Mouse (Mus musculus) central nervous system, embryonic 18 days (tissue): ENCODE results near the gene Card14. TPM values are rescaled to one million over a fixed set of nuclear protein-coding genes. Genes with fewer than 3 reads are reported as not detected.

Experiments
- polyA plus RNA-seq: library from polyadenylated mRNA; depleted of rRNA; stranded (reverse); fragments of >200 nt; gene quantifications from 2 replicates; pipeline ENCODE4 v1.2.3, GENCODE M21; 2012; rRNA removed

Card14 gene
- polyA plus RNA-seq, result 0.51 and 0.65 TPM in 2 replicates

DNA sequence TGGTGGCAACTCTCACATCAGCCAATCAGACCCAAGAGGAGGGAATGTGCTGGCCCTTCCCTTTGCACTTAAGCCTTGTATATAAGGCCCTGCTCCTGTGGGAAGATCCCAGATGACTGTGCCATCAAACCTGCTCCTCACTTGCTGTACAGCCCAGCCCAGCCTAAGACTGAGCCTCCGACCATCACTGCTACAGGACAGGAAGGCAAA is at the start of gene Card14:
Gene Card14 (plus strand): TSS at position 111 of the 210 bp plus-strand sequence.

DNA sequence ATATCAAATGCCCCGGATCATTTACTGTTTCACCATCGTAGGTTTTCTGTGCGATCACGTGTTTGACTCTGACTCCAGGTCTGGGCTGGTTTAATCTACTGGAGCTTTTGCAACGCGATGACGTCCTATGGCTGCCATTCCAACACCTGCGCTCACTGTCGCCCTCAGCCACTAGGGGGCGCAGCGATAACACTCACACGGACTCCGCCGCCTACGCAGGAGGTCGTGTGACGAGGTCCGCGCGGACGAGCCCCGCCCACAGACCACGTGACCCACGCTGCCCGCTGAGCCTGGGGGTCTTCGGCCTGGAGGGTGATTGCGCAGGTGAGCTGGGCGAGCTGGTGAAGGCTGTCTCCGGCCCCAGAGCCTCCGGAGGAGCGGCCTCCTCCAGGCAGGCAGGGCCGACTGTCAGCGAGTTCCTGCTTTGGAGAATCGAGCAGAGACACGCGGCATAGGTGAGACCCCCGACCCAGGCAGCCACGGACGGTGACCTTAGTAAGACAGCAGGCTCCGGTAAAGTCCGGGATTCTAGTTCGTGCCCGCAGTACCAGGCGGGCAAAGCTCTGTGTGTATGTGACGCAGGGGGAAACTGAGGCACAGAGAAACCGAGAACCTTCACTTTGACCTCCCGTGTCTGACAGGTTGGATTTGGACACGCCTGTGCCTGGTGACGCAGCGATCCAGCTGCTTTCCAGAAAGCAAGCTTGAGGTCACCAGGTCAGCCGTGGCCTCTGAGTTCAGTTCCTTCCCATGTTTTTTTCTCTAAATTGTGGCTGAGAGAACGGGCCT is 39.6 kb upstream of the Card14 start, which contains the start of gene Gaa:
Gene Gaa (plus strand): TSS at position 120 of the 789 bp plus-strand sequence.

DNA sequence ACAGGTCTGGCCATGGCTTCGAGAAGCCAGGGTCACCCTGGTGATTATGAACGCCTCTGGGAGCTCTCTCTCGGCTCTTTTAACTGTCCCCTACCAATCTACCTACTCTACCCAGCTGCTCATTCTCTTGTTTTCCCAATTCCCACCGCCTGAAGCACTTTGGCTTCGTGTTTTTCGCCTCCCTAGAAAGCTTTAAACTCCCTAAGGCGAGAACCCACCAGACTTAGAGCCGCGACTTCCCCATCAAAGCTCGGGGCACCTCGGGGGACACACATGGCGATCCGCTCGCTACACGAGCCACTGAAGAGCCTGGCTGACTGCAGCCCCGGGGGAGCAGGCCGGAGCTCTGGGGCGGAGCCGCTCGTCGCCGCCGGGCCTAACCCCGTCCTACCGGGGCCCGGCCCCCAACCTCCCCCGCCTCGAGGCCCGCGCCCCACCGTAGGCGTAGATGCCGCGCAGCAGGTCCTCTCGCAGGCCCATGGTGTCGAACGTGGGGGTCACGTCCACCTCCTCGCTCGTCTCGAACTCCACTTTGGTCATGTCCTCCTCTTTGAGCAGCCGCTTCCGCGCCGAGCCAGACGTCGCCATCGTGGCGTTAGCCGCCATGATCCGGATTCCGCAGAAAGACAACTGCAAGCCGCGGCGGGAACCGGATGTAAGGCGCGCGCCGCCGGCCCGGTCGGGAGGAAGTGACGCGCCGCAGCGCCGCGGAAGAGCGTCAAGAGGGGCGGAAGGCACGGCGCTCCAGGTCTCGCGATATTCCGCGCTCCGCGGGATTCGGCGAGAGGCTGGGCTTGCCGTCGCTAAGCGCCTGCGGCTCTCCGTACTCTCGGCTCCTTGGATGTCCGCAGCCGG is 8.0 kb upstream of the Card14 start, which contains the start of gene Eif4a3:
Gene Eif4a3 (minus strand): TSS at position 699 of the 855 bp plus-strand sequence.

DNA sequence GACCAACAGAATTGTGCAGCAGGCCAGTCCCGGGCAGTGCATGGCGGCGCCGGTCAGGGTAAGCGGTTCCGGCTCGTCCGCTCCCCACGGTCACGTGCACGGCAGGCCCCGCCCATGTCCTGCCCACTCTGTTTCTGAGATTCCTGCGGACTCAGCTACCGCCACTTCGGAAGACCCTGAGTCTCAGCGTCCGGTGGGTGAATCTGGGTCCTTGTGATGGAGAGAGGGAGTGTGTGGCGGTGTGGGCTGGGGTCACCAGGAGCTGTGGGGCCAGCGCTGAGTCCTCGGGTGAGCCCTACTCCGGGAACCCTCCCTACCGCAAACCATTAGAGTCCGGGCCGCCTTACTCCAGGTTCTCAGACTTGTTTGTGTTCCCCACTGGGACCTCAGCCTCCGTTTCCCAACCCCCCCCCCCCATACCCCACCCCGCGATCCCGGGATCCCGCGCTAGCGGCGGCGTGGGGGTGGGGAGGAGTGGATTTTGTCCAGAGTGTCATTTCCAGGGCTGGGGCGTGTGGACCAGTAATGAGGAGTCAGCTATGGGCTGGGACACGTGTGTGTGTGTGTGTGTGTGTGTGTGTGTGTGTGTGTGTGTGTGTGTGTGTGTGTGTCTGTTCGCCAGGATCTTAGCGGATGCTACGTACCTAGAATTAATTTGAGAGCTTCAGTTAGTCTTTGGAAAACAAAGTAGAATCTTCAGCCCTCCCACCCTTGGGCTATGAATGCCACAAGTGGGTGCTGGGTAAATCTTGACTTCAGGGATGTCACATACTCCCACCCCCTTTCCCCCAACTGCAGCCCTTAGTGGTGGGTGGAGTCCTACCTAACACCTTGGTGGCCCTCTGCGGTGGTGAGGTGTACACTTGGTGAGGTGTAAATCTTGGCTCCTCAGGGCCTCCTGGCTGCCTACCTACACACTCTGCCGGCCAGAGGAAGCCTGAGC is 48.1 kb downstream of the Card14 start, which contains the start of the genes Sgsh and Slc26a11:
Gene Sgsh (minus strand): TSS at position 94 of the 943 bp plus-strand sequence.
Gene Slc26a11 (plus strand): TSS at position 115 of the 943 bp plus-strand sequence.

DNA sequence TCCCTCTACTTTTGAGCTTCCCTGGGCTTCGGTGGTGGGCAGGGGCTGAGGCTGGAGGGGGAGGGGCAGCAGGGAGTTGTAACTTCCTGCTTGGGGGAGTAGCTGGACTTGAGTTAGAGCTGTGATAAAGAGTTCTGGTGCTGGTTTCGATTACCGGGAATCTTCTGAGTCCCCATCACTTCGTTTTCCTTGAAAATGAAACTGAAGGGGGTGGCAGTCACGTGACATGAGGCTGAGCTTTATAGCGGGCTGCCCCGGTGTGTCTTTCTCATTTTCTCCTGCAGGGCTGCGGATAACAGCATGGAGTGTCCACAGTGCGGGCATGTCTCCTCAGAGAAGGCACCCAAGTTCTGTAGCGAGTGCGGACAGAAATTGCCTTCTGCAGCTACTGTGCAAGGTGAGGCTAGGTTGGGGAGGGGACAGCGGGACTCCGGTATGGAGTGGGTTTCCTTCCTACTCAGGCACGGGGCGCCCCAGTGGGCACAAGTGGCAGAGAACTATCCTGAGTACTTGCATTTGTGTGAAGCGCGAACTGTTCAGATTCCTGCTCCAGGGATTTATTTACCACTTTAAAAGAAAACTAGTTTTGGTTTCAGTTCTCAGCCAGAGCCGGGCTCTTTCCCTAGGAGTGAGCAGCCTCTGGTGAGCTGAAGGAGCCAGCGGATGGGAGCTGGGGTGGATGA is 85.4 kb downstream of the Card14 start, which contains the start of gene Rnf213:
Gene Rnf213 (plus strand): TSS at position 301 of the 683 bp plus-strand sequence.

Other genes starting within 250 kb of the Card14 start
- 40.3 and 43.2 TPM in 2 replicates for gene Cbx4, start 221.5 kb upstream of the Card14 start, polyA plus RNA-seq
- gene Tbc1d16, start 79.3 kb upstream of the Card14 start, polyA plus RNA-seq, result 83.6 and 90.9 TPM in 2 replicates
- 11.4 and 12.5 TPM in 2 replicates for gene Ccdc40, start 79.2 kb upstream of the Card14 start, polyA plus RNA-seq
- 109 and 111 TPM in 2 replicates for gene Gaa, start 39.9 kb upstream of the Card14 start, polyA plus RNA-seq
- gene Eif4a3, start 7.7 kb upstream of the Card14 start, polyA plus RNA-seq, result 172 TPM in 2 replicates
- gene Sgsh, start 47.8 kb downstream of the Card14 start, polyA plus RNA-seq, result 2.5 and 2.6 TPM in 2 replicates
- 5.3 and 6.9 TPM in 2 replicates for gene Slc26a11, start 47.8 kb downstream of the Card14 start, polyA plus RNA-seq
- gene Rnf213, start 85.3 kb downstream of the Card14 start, polyA plus RNA-seq, result 4.7 and 7.3 TPM in 2 replicates
- gene Endov, start 183.6 kb downstream of the Card14 start, polyA plus RNA-seq, result 20.5 and 21.3 TPM in 2 replicates
- gene Nptx1, start 240.0 kb downstream of the Card14 start, polyA plus RNA-seq, result 8.5 and 8.8 TPM in 2 replicates